Mouse (Mus musculus): ENCODE data around the gene Limd2.
"Not testable (repeated sequence)": the region's sequence is repeated elsewhere in the genome, so short reads cannot be mapped to it uniquely, and the experiment has no call there.

The Limd2 gene

GRCm38 (mm10) chr11:106126727-106127373 lies 33.8 kb downstream of the Limd2 start:
- DNase-seq (ENCODE audit: extremely low spot score), result not testable (repeated sequence)

GRCm38 (mm10) chr11:106125827-106126226 lies 34.8 kb downstream of the Limd2 start:
- no peak for DNase-seq (ENCODE audit: extremely low spot score)

- no peak for DNase-seq (ENCODE audit: extremely low spot score)
Measured at GRCm38 (mm10) chr11:106124784-106125183, 35.9 kb downstream of the Limd2 start.

- no peak for DNase-seq (ENCODE audit: extremely low spot score)
Measured at GRCm38 (mm10) chr11:106122736-106123135, 37.9 kb downstream of the Limd2 start.

- no peak for DNase-seq (ENCODE audit: extremely low spot score)
Measured at GRCm38 (mm10) chr11:106122221-106122620, 38.4 kb downstream of the Limd2 start.

GRCm38 (mm10) chr11:106111688-106112087 lies 49.0 kb downstream of the Limd2 start:
- DNase-seq (ENCODE audit: extremely low spot score), result no peak
